Mouse (Mus musculus) midbrain, postnatal 0 days (tissue): ENCODE data around the gene Fntb. TPM values are rescaled to one million over a fixed set of nuclear protein-coding genes. Genes with fewer than 3 reads are reported as not detected.

Source experiments
- ATAC-seq: fragments of 200-750 bp; cut with Nextera tagmentation; 2 replicates; pipeline ENCODE4 v1.8.0; 2017; ENCODE audit warnings: moderate number of reproducible peaks, mild to moderate bottlenecking, moderate TSS enrichment, moderate library complexity; ENCODE audit not compliant: low FRiP score
- DNase-seq: peaks from one replicate; pipeline ENCODE4 v3.0.0-alpha.2; 2015; ENCODE audit warnings: low spot score
- H3K27ac ChIP-seq: fragments of 300-500 bp; sonication (generic); 2 replicates; pipeline ENCODE4 v1.5.1; 2014; ENCODE audit warnings: low read depth, mild to moderate bottlenecking, low read length, mixed read lengths
- H3K27me3 ChIP-seq: fragments of 300-500 bp; sonication (generic); 2 replicates; pipeline ENCODE4 v1.6.1; 2014; ENCODE audit warnings: low read length, control low read depth, mixed read lengths; ENCODE audit not compliant: insufficient read depth
- H3K36me3 ChIP-seq: fragments of 300-500 bp; sonication (generic); 2 replicates; pipeline ENCODE4 v1.6.1; 2014; ENCODE audit warnings: low read length, control low read depth, mixed read lengths; ENCODE audit not compliant: insufficient read depth
- H3K4me1 ChIP-seq: fragments of 300-500 bp; sonication (generic); 2 replicates; pipeline ENCODE4 v1.6.1; 2014; ENCODE audit warnings: mild to moderate bottlenecking, control low read depth, antibody characterized with exemption, low read length, mixed read lengths; ENCODE audit not compliant: insufficient read depth
- H3K4me2 ChIP-seq: fragments of 300-500 bp; sonication (generic); 2 replicates; pipeline ENCODE4 v1.6.1; 2014; ENCODE audit warnings: low read depth, mild to moderate bottlenecking, low read length, mixed read lengths; ENCODE audit not compliant: poor library complexity, severe bottlenecking
- H3K4me3 ChIP-seq: fragments of 300-500 bp; sonication (generic); 2 replicates; pipeline ENCODE4 v1.5.1; 2014; ENCODE audit warnings: low read depth, mild to moderate bottlenecking, low read length, moderate library complexity
- H3K9ac ChIP-seq: fragments of 300-500 bp; sonication (generic); replicated peaks from 2 replicates; pipeline ENCODE4 v1.6.1; 2014; ENCODE audit warnings: mild to moderate bottlenecking, low read length, moderate library complexity, mixed read lengths; ENCODE audit not compliant: poor library complexity, severe bottlenecking
- H3K9me3 ChIP-seq: fragments of 300-500 bp; sonication (generic); 2 replicates; pipeline ENCODE4 v1.6.1; 2016; ENCODE audit warnings: low read length, control low read depth
- CTCF ChIP-seq: IDR thresholded peaks from 2 replicates; pipeline ENCODE4 v1.5.1; 2016; ENCODE audit warnings: antibody characterized with exemption, mild to moderate bottlenecking
- WGBS: fragments of 180-500 bp; shearing (Covaris S2); extraction: QIAGEN DNeasy Blood & Tissue Kit; methylation state at CpG from one replicate; pipeline ENCODE4 v1.1.7; 2014; 5-methylcytosine and 5-hydroxymethylcytosine counted together
- polyA plus RNA-seq: library from polyadenylated mRNA; unstranded; fragments of >200 nt; fragmentation: Nextera tagmentation; extraction: Ambion mirVana; gene quantifications from 2 replicates; pipeline ENCODE4 v1.2.1, GENCODE M21; 2015
- total RNA-seq: library from RNA; depleted of rRNA; stranded (reverse); fragments of >200 nt; gene quantifications from 2 replicates; pipeline ENCODE4 v1.2.3, GENCODE M21; 2014; rRNA removed

Fntb gene
- total and polyA plus RNA-seq, 2 experiments from 2014 or later = 34.3 to 36.6 TPM

- Histone ChIP-seq H3K4me1 (peaks cover 6% of the 10 kb centered on the region; the same call in 1 of the 2 replicates), H3K36me3 (peaks cover 5% of the 10 kb centered on the region; the same call in 1 of the 2 replicates), H3K27me3 (no peaks in the 10 kb centered on the region), H3K4me3 (peak within 1 kb of the TSS; percentile 94), H3K9ac (peak within 1 kb of the TSS; percentile 87), H3K4me2 (peak within 1 kb of the TSS; percentile 89), H3K27ac (peak within 1 kb of the TSS; percentile 77), H3K9me3 (no peaks in the 10 kb centered on the region)
- ATAC-seq (peak; percentile 98), DNase-seq (peak; percentile 100)
- under 1% methylated on average over 73 of the region's 73 CpGs for WGBS
- peak; percentile 39 for TF ChIP-seq CTCF
These were observed 196.8 kb downstream of the Fntb start, which contains the start of gene Max for GRCm38 (mm10) chr12:76961932-76962891. TSS of gene Max (minus strand) at chr12:76962201.

GRCm38 (mm10) chr12:76965089-76965488 lies 199.7 kb downstream of the Fntb start:
- no peak for TF ChIP-seq CTCF
- H3K4me1 ChIP-seq = peaks cover 6% of the 10 kb centered on the region; the same call in 1 of the 2 replicates
- H3K36me3 ChIP-seq = no peaks in the 10 kb centered on the region
- ATAC-seq (no peak), DNase-seq (no peak)
- no peak overlapping the region for H3K4me3 ChIP-seq
- no peak overlapping the region for H3K4me2 ChIP-seq
- no peak overlapping the region for H3K9ac ChIP-seq
- H3K27me3 ChIP-seq = no peaks in the 10 kb centered on the region
- no peak overlapping the region for H3K27ac ChIP-seq
- H3K9me3 ChIP-seq = no peaks in the 10 kb centered on the region
- 20% methylated on average over 5 of the region's 5 CpGs for WGBS

DNA sequence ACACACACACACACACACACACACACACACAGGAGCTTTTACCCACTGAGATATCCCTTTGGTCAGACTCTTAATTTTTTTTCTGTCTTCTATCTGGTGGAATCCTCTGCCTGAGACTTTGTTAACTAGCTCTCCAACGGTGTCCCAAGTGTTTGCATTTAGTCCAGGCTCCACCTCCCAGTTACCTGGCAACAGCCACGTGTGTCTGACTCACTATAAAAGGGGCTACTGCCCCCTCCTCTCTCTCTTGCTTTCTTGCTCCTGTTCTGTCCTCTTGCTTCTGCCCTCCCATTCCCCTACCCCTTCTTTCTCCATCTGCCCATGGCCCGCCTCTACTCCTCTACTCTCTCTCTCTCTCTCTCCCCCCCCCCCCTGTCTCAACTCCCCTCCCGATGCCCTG lies 200.5 kb downstream of the Fntb start:
- Histone ChIP-seq H3K9ac (no peak overlapping the region), H3K27me3 (no peaks in the 10 kb centered on the region), H3K36me3 (no peaks in the 10 kb centered on the region), H3K27ac (no peak overlapping the region), H3K4me1 (peaks cover 2% of the 10 kb centered on the region; the same call in 1 of the 2 replicates), H3K4me3 (no peak overlapping the region), H3K4me2 (no peak overlapping the region), H3K9me3 (no peaks in the 10 kb centered on the region)
- ATAC-seq = no peak
- no peak for TF ChIP-seq CTCF
- DNase-seq = peak; percentile 36
- WGBS = 0% methylated on average over 3 of the region's 4 CpGs

Other genes with a start within 250 kb of the Fntb start
- gene Plekhg3, start 234.7 kb upstream of the Fntb start, total RNA-seq = 6.2 and 8.4 TPM in 2 replicates
- 0.71 and 1.2 TPM in 2 replicates for gene Plekhg3, start 234.7 kb upstream of the Fntb start, polyA plus RNA-seq
- gene Sptb, start 55.0 kb upstream of the Fntb start, total RNA-seq = 31.1 and 32.8 TPM in 2 replicates
- 4.3 and 4.8 TPM in 2 replicates for gene Sptb, start 55.0 kb upstream of the Fntb start, polyA plus RNA-seq
- 60.3 and 66.9 TPM in 2 replicates for gene Churc1, start 51 bp upstream of the Fntb start, total RNA-seq
- gene Churc1, start 51 bp upstream of the Fntb start, polyA plus RNA-seq = 120 and 124 TPM in 2 replicates
- gene Gpx2, start 30.0 kb downstream of the Fntb start, total RNA-seq = 0.33 TPM in 1 of 2 replicates, not detected in the other
- gene Gpx2, start 30.0 kb downstream of the Fntb start, polyA plus RNA-seq = 0.21 TPM in 1 of 2 replicates, not detected in the other
- gene Rab15, start 57.3 kb downstream of the Fntb start, total RNA-seq = 91.1 and 122 TPM in 2 replicates
- gene Rab15, start 57.3 kb downstream of the Fntb start, polyA plus RNA-seq = 57.2 and 58.9 TPM in 2 replicates
- 61.7 and 66.9 TPM in 2 replicates for gene Max, start 196.6 kb downstream of the Fntb start, total RNA-seq
- 17.3 and 17.4 TPM in 2 replicates for gene Max, start 196.6 kb downstream of the Fntb start, polyA plus RNA-seq